Mouse (Mus musculus): ENCODE data around the gene Wdr6. TPM values are rescaled to one million over a fixed set of nuclear protein-coding genes. Genes with fewer than 3 reads are reported as not detected.

Wdr6 gene
- polyA plus RNA-seq (2012; fragmentation: generic; extraction: Trizol): 52.9 TPM
- long read RNA-seq, experiment 1, full-length matches to known transcripts: 26 of 44 reads
- long read RNA-seq, experiment 1, partial matches to known transcripts: 8 of 44 reads
- long read RNA-seq, experiment 1, other reads (novel, unspliced or antisense): 10 of 44 reads
- long read RNA-seq, experiment 2, full-length matches to known transcripts: 611 of 641 reads
- long read RNA-seq, experiment 2, partial matches to known transcripts: 27 of 641 reads
- long read RNA-seq, experiment 2, other reads (novel, unspliced or antisense): 3 of 641 reads

DNA sequence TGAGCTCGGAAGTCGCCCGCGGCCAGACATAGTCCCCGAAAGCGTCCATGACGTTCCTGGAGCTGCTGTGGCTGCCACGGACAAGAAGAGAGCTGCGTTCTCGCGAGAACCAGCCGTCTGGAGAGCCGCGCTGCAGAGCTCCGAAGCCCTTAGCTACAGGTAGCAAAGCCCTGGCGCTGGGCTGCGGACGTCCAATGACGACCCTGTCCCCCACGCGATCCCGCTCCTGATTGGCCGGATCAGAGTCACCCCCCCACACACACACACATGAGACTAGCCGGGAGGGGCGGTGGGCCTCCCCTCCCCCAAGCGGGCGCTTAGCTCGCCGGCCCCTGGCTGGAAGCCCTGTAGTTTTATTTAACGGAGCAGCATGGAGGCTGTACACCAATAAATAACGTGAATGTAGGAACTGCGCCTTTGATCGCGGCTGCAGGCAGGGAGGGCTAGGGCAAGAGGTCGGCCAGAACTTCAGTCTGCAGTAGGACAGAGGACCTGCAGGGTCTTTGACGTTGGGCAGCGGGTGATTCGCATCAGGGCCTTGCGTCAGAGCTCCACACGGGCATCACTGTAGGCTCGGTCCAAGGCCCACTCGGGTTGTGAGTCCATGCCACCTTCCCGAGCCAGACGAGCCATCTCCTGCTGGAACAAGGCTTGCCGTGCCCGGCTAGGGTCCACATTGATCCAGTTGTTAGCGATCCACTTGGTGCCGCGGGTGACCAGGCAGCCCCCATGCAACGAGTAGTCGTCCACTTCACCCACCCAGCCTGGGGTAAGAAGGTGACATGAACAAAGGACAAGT is at the start of gene Wdr6:
Gene Wdr6 (minus strand): TSS at position 195 of the 799 bp plus-strand sequence.
- H3K27me3 ChIP-seq (ENCODE audit: control insufficient read depth, insufficient read depth, insufficient read length): no peaks in the 10 kb centered on the region
- H3K79me2 ChIP-seq (ENCODE audit: control insufficient read depth, insufficient read depth): peaks cover 13% of the 10 kb centered on the region
- peaks cover 3% of the 10 kb centered on the region for H3K79me3 ChIP-seq (ENCODE audit: low read depth)
- H3ac ChIP-seq (ENCODE audit: control insufficient read depth, insufficient read length, low read depth): peak within 1 kb of the TSS; percentile 81
- TF ChIP-seq USF1 (IDR thresholded peaks at IDR 0.05; ENCODE audit: low read depth): no peak
- TF ChIP-seq MAX (IDR thresholded peaks at IDR 0.05): no peak
- no peak for TF ChIP-seq MYOG (IDR thresholded peaks at IDR 0.05; ENCODE audit: control insufficient read depth, extremely low read depth, insufficient read length)
- TF ChIP-seq MYOD1 (IDR thresholded peaks at IDR 0.05; ENCODE audit: control insufficient read depth, insufficient read length, low read depth): no peak
- no peak for TF ChIP-seq CTCF (IDR thresholded peaks at IDR 0.05; ENCODE audit: control insufficient read depth, insufficient read depth, insufficient read length)
- no peak for TF ChIP-seq CEBPB (IDR thresholded peaks at IDR 0.05; ENCODE audit: low read depth)
- TF ChIP-seq FOSL1 (IDR thresholded peaks at IDR 0.05; ENCODE audit: insufficient read depth, low read length, poor library complexity, severe bottlenecking): no peak
- H3K36me3 ChIP-seq (ENCODE audit: control insufficient read depth, insufficient read depth): no peaks in the 10 kb centered on the region
- H3K4me3 ChIP-seq (ENCODE audit: insufficient read depth, poor library complexity, severe bottlenecking): peak within 1 kb of the TSS; percentile 66

DNA sequence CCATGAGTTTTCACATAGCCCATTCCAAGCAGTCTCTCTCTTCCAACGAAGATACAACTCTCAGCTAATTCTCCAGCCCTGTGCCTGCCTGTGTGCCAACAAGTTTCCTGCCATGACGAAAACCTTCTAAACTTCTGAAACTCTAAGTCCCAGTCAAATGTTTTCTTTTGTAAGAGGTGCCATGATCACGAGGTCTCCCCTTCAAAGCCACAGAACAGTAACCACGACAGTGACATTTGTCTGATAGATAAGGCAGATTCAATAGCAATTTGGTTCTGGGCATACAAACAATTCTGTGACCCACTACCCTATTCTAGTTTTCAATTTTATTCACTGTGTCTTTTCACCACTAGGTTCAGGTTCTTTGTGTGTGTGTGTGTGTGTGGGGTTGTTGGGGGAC is 49.6 kb upstream of the Wdr6 start:
- Histone ChIP-seq H3ac (ENCODE audit: control insufficient read depth, insufficient read length, low read depth) (no peak overlapping the region), H3K79me3 (ENCODE audit: low read depth) (peaks cover 26% of the 10 kb centered on the region), H3K27me3 (ENCODE audit: control insufficient read depth, insufficient read depth, insufficient read length) (no peaks in the 10 kb centered on the region), H3K79me2 (ENCODE audit: control insufficient read depth, insufficient read depth) (peaks cover 85% of the 10 kb centered on the region), H3K4me3 (ENCODE audit: insufficient read depth, poor library complexity, severe bottlenecking) (no peak overlapping the region), H3K36me3 (ENCODE audit: control insufficient read depth, insufficient read depth) (peaks cover 12% of the 10 kb centered on the region)
- TF ChIP-seq FOSL1 (IDR thresholded peaks at IDR 0.05; ENCODE audit: insufficient read depth, low read length, poor library complexity, severe bottlenecking) (no peak), CEBPB (IDR thresholded peaks at IDR 0.05; ENCODE audit: low read depth) (no peak), MYOG (IDR thresholded peaks at IDR 0.05; ENCODE audit: control insufficient read depth, extremely low read depth, insufficient read length) (no peak), MAX (IDR thresholded peaks at IDR 0.05) (no peak)

DNA sequence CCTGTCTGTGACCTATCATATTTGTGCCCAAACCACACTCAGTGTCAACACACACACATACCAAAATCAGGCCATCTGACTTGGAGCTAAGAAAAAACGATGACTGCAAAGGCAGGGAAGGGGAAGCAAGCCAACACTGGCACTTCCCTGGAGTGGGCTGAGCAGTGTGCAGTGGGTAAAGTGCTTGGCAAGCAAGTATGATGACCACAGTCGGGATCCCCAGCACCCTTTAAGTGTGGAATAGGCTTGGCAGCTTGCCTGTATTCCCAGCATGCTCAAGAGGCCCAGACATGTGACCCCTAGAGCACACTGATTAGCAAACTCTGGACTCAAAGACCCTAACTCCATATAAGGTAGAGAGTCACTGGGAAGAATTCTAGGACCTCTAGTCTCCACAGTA is 48.0 kb upstream of the Wdr6 start:
- Histone ChIP-seq H3ac (ENCODE audit: control insufficient read depth, insufficient read length, low read depth) (no peak overlapping the region), H3K4me3 (ENCODE audit: insufficient read depth, poor library complexity, severe bottlenecking) (no peak overlapping the region), H3K36me3 (ENCODE audit: control insufficient read depth, insufficient read depth) (peaks cover 12% of the 10 kb centered on the region), H3K27me3 (ENCODE audit: control insufficient read depth, insufficient read depth, insufficient read length) (no peaks in the 10 kb centered on the region), H3K79me2 (ENCODE audit: control insufficient read depth, insufficient read depth) (peaks cover 68% of the 10 kb centered on the region), H3K79me3 (ENCODE audit: low read depth) (peaks cover 20% of the 10 kb centered on the region)
- TF ChIP-seq FOSL1 (IDR thresholded peaks at IDR 0.05; ENCODE audit: insufficient read depth, low read length, poor library complexity, severe bottlenecking) (no peak), MYOG (IDR thresholded peaks at IDR 0.05; ENCODE audit: control insufficient read depth, extremely low read depth, insufficient read length) (no peak), CEBPB (IDR thresholded peaks at IDR 0.05; ENCODE audit: low read depth) (no peak), MYOD1 (IDR thresholded peaks at IDR 0.05; ENCODE audit: control insufficient read depth, insufficient read length, low read depth) (no peak), MAX (IDR thresholded peaks at IDR 0.05) (no peak), USF1 (IDR thresholded peaks at IDR 0.05; ENCODE audit: low read depth) (no peak), CTCF (IDR thresholded peaks at IDR 0.05; ENCODE audit: control insufficient read depth, insufficient read depth, insufficient read length) (no peak)

GRCm38 (mm10) chr9:108617301-108617700 is 38.8 kb upstream of the Wdr6 start:
- TF ChIP-seq MAX (IDR thresholded peaks at IDR 0.05): no peak
- TF ChIP-seq MYOG (IDR thresholded peaks at IDR 0.05; ENCODE audit: control insufficient read depth, extremely low read depth, insufficient read length): no peak
- TF ChIP-seq FOSL1 (IDR thresholded peaks at IDR 0.05; ENCODE audit: insufficient read depth, low read length, poor library complexity, severe bottlenecking): no peak
- TF ChIP-seq USF1 (IDR thresholded peaks at IDR 0.05; ENCODE audit: low read depth): no peak
- no peak for TF ChIP-seq MYOD1 (IDR thresholded peaks at IDR 0.05; ENCODE audit: control insufficient read depth, insufficient read length, low read depth)
- TF ChIP-seq CTCF (IDR thresholded peaks at IDR 0.05; ENCODE audit: control insufficient read depth, insufficient read depth, insufficient read length): no peak
- TF ChIP-seq CEBPB (IDR thresholded peaks at IDR 0.05; ENCODE audit: low read depth): no peak
- Histone ChIP-seq H3K4me3 (ENCODE audit: insufficient read depth, poor library complexity, severe bottlenecking) (no peak overlapping the region), H3K79me2 (ENCODE audit: control insufficient read depth, insufficient read depth) (no peaks in the 10 kb centered on the region), H3K36me3 (ENCODE audit: control insufficient read depth, insufficient read depth) (peaks cover 52% of the 10 kb centered on the region), H3K27me3 (ENCODE audit: control insufficient read depth, insufficient read depth, insufficient read length) (no peaks in the 10 kb centered on the region), H3ac (ENCODE audit: control insufficient read depth, insufficient read length, low read depth) (no peak overlapping the region), H3K79me3 (ENCODE audit: low read depth) (no peaks in the 10 kb centered on the region)

- Histone ChIP-seq H3ac (ENCODE audit: control insufficient read depth, insufficient read length, low read depth) (no peak overlapping the region), H3K4me3 (ENCODE audit: insufficient read depth, poor library complexity, severe bottlenecking) (no peak overlapping the region), H3K36me3 (ENCODE audit: control insufficient read depth, insufficient read depth) (peaks cover 79% of the 10 kb centered on the region), H3K79me3 (ENCODE audit: low read depth) (no peaks in the 10 kb centered on the region), H3K79me2 (ENCODE audit: control insufficient read depth, insufficient read depth) (no peaks in the 10 kb centered on the region), H3K27me3 (ENCODE audit: control insufficient read depth, insufficient read depth, insufficient read length) (no peaks in the 10 kb centered on the region)
- TF ChIP-seq MYOD1 (IDR thresholded peaks at IDR 0.05; ENCODE audit: control insufficient read depth, insufficient read length, low read depth): no peak
- TF ChIP-seq FOSL1 (IDR thresholded peaks at IDR 0.05; ENCODE audit: insufficient read depth, low read length, poor library complexity, severe bottlenecking): no peak
- TF ChIP-seq MYOG (IDR thresholded peaks at IDR 0.05; ENCODE audit: control insufficient read depth, extremely low read depth, insufficient read length): no peak
Measured at GRCm38 (mm10) chr9:108611488-108611887, 32.9 kb upstream of the Wdr6 start.

All from C2C12 (cell line).